Mouse (Mus musculus) small intestine, adult 2 months (tissue): ENCODE data around the gene Rhebl1.

Experiments used
- CTCF ChIP-seq: fragments of 200-500 bp; IDR thresholded peaks from 2 replicates; pipeline ENCODE4 v1.5.1; 2012; ENCODE audit warnings: low read depth, mild to moderate bottlenecking, control low read depth, inconsistent platforms, low read length, moderate library complexity, mixed read lengths; ENCODE audit not compliant: insufficient replicate concordance, insufficient read length; ENCODE audit errors: extremely low read depth
- POLR2A ChIP-seq: fragments of 200-500 bp; IDR thresholded peaks from 2 replicates; pipeline ENCODE4 v1.6.1; 2012; ENCODE audit warnings: low read depth, mild to moderate bottlenecking, control low read depth, inconsistent platforms, low read length, moderate library complexity

DNA sequence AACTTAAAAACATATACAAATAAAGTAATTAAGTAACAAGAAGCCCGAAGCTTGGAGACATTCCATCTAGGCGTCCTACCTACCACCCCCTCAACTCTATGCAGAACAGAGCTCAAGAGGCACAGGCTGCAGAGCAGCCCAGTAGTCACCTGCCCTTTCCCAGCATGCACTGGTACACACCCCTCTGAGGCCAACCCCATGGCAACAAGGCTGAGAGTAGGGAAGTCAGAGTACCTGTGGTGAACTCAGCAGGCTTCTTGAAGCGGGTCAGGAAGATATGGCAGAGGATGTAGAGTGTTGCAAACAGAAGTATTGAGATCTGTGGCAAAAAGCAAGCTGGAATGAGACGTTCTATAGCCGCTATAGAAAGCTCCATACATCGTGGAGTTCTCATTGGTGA lies 20.6 kb upstream of the Rhebl1 start:
- no peak for TF ChIP-seq POLR2A
- TF ChIP-seq CTCF = no peak
